In the genomic region with DNA sequence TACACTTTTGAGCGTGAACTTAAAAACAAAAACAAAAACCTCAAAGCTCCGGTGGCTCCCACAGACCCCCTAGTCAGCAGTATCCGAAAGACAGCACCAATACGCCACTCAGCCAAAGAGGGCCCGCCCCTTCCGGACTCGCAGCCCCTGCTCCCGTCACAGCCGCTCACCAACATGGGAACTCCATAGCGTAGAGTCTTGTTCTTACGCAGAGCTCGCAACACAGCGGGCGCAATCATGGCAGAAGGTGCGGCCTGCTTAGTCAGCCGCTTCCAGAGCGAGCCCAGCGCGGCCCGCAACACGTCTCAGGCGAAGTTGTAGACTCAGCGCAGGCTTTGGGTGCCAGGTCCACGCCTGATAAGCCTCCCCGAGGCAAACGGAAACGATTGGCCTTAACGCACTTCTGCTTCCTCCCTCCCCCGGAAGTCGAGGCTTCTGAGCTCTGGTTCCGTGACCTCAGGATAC, we compare ENCODE assay signal across 8 mouse cellular contexts. TPM values are rescaled to one million over a fixed set of nuclear protein-coding genes. Genes with fewer than 3 reads are reported as not detected.
A peak's percentile ranks its signal among the peaks of the same experiment; 100 is the strongest.
DNase-seq lines count a peak whose midpoint lies in the region; ATAC-seq lines count a peak whose summit lies in the region.

A gene (minus strand): TSS at position 401 of the 465 bp plus-strand sequence.

- no peaks in the 10 kb centered on the region for H3K27me3 ChIP-seq in heart, embryonic 10.5 days (ENCODE audit: insufficient read depth, poor library complexity, severe bottlenecking)
- H3K27me3 ChIP-seq in kidney, embryonic 15.5 days = no peaks in the 10 kb centered on the region

- H3K4me3 ChIP-seq in heart, embryonic 10.5 days = peak within 1 kb of the TSS; percentile 87
- peak within 1 kb of the TSS; percentile 64 for H3K4me3 ChIP-seq in kidney, embryonic 15.5 days (replicated peaks)

- H3K27ac ChIP-seq in heart, embryonic 10.5 days = peak within 1 kb of the TSS; percentile 95
- H3K27ac ChIP-seq in kidney, embryonic 15.5 days = peak within 1 kb of the TSS; percentile 94

- peak within 1 kb of the TSS; percentile 64 for H3K4me2 ChIP-seq in kidney, embryonic 15.5 days

- peak within 1 kb of the TSS; percentile 53 for H3K9ac ChIP-seq in kidney, embryonic 15.5 days

- peak; percentile 97 for ATAC-seq in erythroblast, adult 5-6 weeks (replicated peaks; ENCODE audit: low FRiP score, poor library complexity, severe bottlenecking)
- ATAC-seq in kidney, embryonic 15.5 days (replicated peaks; ENCODE audit: low FRiP score) = peak; percentile 99
- ATAC-seq in monocyte, adult 5-6 weeks (replicated peaks; ENCODE audit: insufficient number of reproducible peaks, low FRiP score, low TSS enrichment, poor library complexity, severe bottlenecking) = peak; percentile 93

- no peaks in the 10 kb centered on the region for H3K36me3 ChIP-seq in heart, embryonic 10.5 days
- H3K36me3 ChIP-seq in kidney, embryonic 15.5 days = no peaks in the 10 kb centered on the region

- WGBS in heart, embryonic 10.5 days = under 1% methylated on average over 31 of the region's 31 CpGs
- WGBS in kidney, embryonic 15.5 days = under 1% methylated on average over 31 of the region's 31 CpGs

- H3K4me1 ChIP-seq in heart, embryonic 10.5 days = no peaks in the 10 kb centered on the region
- 0 out of 2 replicates have a peak, but pooled peaks cover 4% of the 10 kb centered on the region for H3K4me1 ChIP-seq in kidney, embryonic 15.5 days

- H3K9me3 ChIP-seq in heart, embryonic 10.5 days = no peaks in the 10 kb centered on the region
- no peaks in the 10 kb centered on the region for H3K9me3 ChIP-seq in kidney, embryonic 15.5 days (replicated peaks)

- peak; percentile 87 to 89 for DNase-seq in B cell, adult 2 months
- DNase-seq in brain, adult 2 months (ENCODE audit: low read depth, low spot score) = peak; percentile 96
- DNase-seq in heart, embryonic 10.5 days (ENCODE audit: low spot score) = peak; percentile 94
- DNase-seq in liver = peak; percentile 83
- peak; percentile 75 to 88 for DNase-seq in spleen, postnatal 4 days (ENCODE audit: low spot score in 2 of 2)

RNA-seq across cellular contexts. Expression of the gene that starts here (rescaled TPM):
- total RNA-seq in erythroblast, adult 5-6 weeks (2015; ENCODE audit: low replicate concordance) = 23.0 and 42.8 TPM in 2 replicates
- total RNA-seq in erythroblast, adult 5-6 weeks (2017; ENCODE audit: low replicate concordance) = 13.7 and 25.2 TPM in 2 replicates
- polyA plus RNA-seq in heart, embryonic 10.5 days (2016; fragmentation: Nextera tagmentation; extraction: Ambion mirVana) = 94.2 and 106 TPM in 2 replicates
- 129 and 143 TPM in 2 replicates for polyA plus RNA-seq in kidney, embryonic 15.5 days (2015; fragmentation: Nextera tagmentation; extraction: Ambion mirVana)
- 113 to 151 TPM (median 115 TPM) in 3 replicates for total RNA-seq in monocyte, adult 5-6 weeks (2017)

Comparison
In these comparisons a context has a peak if more than half of its experiments do, and no peak if none do; other contexts are left out.
1. Peak in every context shown above with its lines: DNase-seq, ATAC-seq, H3K4me3 ChIP-seq and H3K27ac ChIP-seq.